Mouse (Mus musculus) lung, embryonic 16.5 days (tissue): ENCODE measurements at regions not wholly inside any gene's neighbourhood (a gene's known extent, or its start where the extent isn't known, plus 50 kb on each side); places are given as distances from the start of the nearest gene placed in this dataset.

Experiments used
- ATAC-seq: fragments of 200-750 bp; cut with Nextera tagmentation; 2 replicates; pipeline ENCODE4 v1.8.0; 2017; ENCODE audit warnings: low read depth, mild to moderate bottlenecking, moderate library complexity
- H3K27ac ChIP-seq: fragments of 300-500 bp; sonication (generic); 2 replicates; pipeline ENCODE4 v1.5.1; 2014; ENCODE audit warnings: mild to moderate bottlenecking, control low read depth, low read length
- H3K27me3 ChIP-seq: fragments of 300-500 bp; sonication (generic); 2 replicates; pipeline ENCODE4 v1.6.1; 2014; ENCODE audit warnings: low read depth, low read length, mixed read lengths; ENCODE audit not compliant: control insufficient read depth, insufficient read depth
- H3K36me3 ChIP-seq: fragments of 300-500 bp; sonication (generic); 2 replicates; pipeline ENCODE4 v1.6.1; 2014; ENCODE audit warnings: low read length; ENCODE audit not compliant: control insufficient read depth, insufficient read depth
- H3K4me1 ChIP-seq: fragments of 300-500 bp; sonication (generic); replicated peaks from 2 replicates; pipeline ENCODE4 v1.6.1; 2014; ENCODE audit warnings: low read length, mixed read lengths; ENCODE audit not compliant: control insufficient read depth, insufficient read depth
- H3K4me2 ChIP-seq: fragments of 300-500 bp; sonication (generic); 2 replicates; pipeline ENCODE4 v1.6.1; 2014; ENCODE audit warnings: low read depth, low read length, control low read depth
- H3K4me3 ChIP-seq: fragments of 300-500 bp; sonication (generic); 2 replicates; pipeline ENCODE4 v1.5.1; 2014; ENCODE audit warnings: mild to moderate bottlenecking, low read length, control low read depth
- H3K9ac ChIP-seq: fragments of 300-500 bp; sonication (generic); 2 replicates; pipeline ENCODE4 v1.6.1; 2014; ENCODE audit warnings: low read length, control low read depth
- H3K9me3 ChIP-seq: fragments of 300-500 bp; sonication (generic); 2 replicates; pipeline ENCODE4 v1.6.1; 2016; ENCODE audit warnings: low read length; ENCODE audit not compliant: control insufficient read depth
- WGBS: fragments of 180-500 bp; shearing (Covaris S2); extraction: QIAGEN DNeasy Blood & Tissue Kit; methylation state at CpG from one replicate; pipeline ENCODE4 v1.1.7; 2014; 5-methylcytosine and 5-hydroxymethylcytosine counted together

- H3K36me3 ChIP-seq, result no peaks in the 10 kb centered on the region
- H3K9ac ChIP-seq, result no peak overlapping the region
- no peaks in the 10 kb centered on the region for H3K4me1 ChIP-seq
- 47% methylated on average over 8 of the region's 8 CpGs for WGBS
- H3K9me3 ChIP-seq, result no peaks in the 10 kb centered on the region
- ATAC-seq, result no peak
- no peak overlapping the region for H3K27ac ChIP-seq
- H3K27me3 ChIP-seq, result no peaks in the 10 kb centered on the region
- no peak overlapping the region for H3K4me3 ChIP-seq
- no peak overlapping the region for H3K4me2 ChIP-seq
Observed at GRCm38 (mm10) chr19:15481605-15482004, 465.5 kb downstream of the Psat1 start.

DNA sequence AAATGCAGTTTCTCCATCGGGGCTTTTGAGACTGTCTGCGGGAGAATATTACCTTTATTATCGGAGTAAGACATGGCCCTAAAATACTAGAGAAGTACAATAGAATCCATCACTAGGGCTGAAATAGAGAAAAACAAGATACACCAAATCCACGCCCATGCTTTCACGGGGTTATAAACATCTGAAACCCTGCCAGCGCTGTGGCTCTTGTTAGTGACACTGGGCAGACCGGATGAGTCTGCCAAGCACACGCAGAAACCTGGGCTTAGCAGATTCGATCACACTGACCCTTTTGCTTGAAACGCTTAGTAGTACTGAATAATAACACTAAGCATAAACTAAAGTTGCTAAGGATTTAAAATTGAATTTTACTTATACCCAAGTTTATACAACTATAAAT is 477.6 kb downstream of the Psat1 start:
- Histone ChIP-seq H3K4me3 (no peak overlapping the region), H3K27me3 (no peaks in the 10 kb centered on the region), H3K27ac (no peak overlapping the region), H3K4me2 (no peak overlapping the region), H3K36me3 (no peaks in the 10 kb centered on the region), H3K4me1 (no peaks in the 10 kb centered on the region), H3K9me3 (no peaks in the 10 kb centered on the region), H3K9ac (no peak overlapping the region)
- 76% methylated on average over 10 of the region's 10 CpGs for WGBS
- no peak for ATAC-seq

- H3K36me3 ChIP-seq, result no peaks in the 10 kb centered on the region
- H3K27me3 ChIP-seq, result no peaks in the 10 kb centered on the region
- no peak for ATAC-seq
- H3K4me2 ChIP-seq, result no peak overlapping the region
- no peaks in the 10 kb centered on the region for H3K4me1 ChIP-seq
- H3K9me3 ChIP-seq, result no peaks in the 10 kb centered on the region
- no peak overlapping the region for H3K27ac ChIP-seq
- no peak overlapping the region for H3K9ac ChIP-seq
- WGBS, result 80% methylated on average over 8 of the region's 8 CpGs
- H3K4me3 ChIP-seq, result no peak overlapping the region
Observed at GRCm38 (mm10) chr19:15466713-15467112, 480.4 kb downstream of the Psat1 start.

DNA sequence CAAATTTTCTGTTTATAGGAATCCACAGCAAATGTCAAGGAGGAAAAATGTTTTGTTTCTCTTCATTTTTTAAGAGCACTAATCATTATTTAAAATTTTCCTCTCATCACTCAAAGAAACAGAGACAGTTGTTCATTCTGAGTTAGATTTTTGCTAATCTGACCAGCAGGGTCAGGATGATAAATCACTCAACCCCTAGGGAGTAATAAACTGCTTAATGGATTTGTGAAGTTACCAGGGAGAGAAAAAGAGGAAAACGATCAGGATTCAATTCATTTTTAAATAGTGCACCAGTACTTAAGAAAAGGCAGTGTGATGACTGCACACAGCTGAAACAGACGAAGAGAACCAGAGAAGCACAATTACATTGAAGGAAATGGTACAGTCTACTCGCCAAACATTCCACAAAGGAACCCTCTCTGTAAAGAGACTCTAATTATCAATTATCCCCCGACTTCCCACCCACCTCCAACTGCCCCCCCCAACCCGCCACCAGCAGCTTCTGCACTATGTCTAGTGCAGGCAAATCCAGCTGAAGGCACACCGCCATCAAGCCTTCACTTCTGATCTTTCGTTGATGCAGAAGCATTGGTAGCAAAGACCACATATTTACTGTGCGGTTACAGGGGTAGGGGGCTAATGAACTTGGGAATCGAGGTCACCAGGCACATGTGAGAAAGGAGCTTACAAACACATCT is 481.9 kb downstream of the Psat1 start:
- no peak for ATAC-seq
- Histone ChIP-seq H3K9me3 (no peaks in the 10 kb centered on the region), H3K27me3 (no peaks in the 10 kb centered on the region), H3K36me3 (no peaks in the 10 kb centered on the region), H3K4me3 (no peak overlapping the region), H3K4me1 (no peaks in the 10 kb centered on the region), H3K9ac (no peak overlapping the region), H3K4me2 (no peak overlapping the region), H3K27ac (no peak overlapping the region)
- 27% methylated on average over 9 of the region's 9 CpGs for whole genome bisulfite sequencing

GRCm38 (mm10) chr19:15457793-15458192 is 489.3 kb downstream of the Psat1 start:
- H3K4me3 ChIP-seq, result no peak overlapping the region
- no peak overlapping the region for H3K4me2 ChIP-seq
- no peaks in the 10 kb centered on the region for H3K9me3 ChIP-seq
- no peaks in the 10 kb centered on the region for H3K36me3 ChIP-seq
- no peak for ATAC-seq
- no peaks in the 10 kb centered on the region for H3K4me1 ChIP-seq
- H3K27me3 ChIP-seq, result no peaks in the 10 kb centered on the region
- no peak overlapping the region for H3K9ac ChIP-seq
- 43% methylated on average over 4 of the region's 4 CpGs for WGBS
- H3K27ac ChIP-seq, result no peak overlapping the region

DNA sequence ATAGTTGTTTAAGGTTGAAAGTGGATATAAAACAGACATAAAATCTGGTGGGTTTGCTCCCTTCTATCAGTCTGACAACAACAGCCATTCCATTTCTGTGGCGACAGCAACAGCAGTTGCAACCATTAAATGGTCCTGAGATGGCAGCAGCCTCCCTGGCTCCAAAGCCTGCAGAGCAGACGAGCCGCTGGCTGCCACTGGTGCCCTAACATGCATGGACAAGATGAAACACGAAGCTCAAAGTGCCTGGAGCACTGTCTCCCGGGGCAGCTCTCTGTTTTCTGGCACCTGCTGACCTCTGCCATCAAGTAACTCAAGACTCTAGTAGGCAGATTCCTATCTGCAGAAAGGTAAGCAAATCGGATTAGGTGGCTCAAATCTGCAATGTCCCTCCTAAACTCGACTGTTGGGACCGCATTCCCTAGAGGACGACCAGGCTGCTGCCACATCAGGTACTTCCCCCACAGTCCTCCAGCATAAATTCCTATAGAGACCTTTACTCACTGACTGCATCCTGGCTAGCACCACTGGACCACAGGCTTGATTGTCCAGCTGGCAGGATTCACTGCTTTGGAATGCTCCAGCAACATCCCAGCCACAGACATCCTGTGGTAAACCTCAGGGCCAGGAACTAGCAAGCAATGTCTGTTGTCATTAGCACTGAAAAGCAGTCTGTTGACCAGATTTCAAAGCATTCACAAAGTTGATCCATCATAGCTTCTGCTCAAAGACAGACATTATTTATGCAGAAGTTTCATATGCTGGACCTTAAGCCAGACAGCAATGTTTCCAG is 490.0 kb downstream of the Psat1 start:
- H3K4me1 ChIP-seq, result no peaks in the 10 kb centered on the region

GRCm38 (mm10) chr19:15448989-15449388 is 498.1 kb downstream of the Psat1 start:
- no peak for ATAC-seq

More for the DNA sequence above, 490.0 kb downstream of the Psat1 start:
- H3K9me3 ChIP-seq, result no peaks in the 10 kb centered on the region
- H3K27me3 ChIP-seq, result no peaks in the 10 kb centered on the region
- H3K9ac ChIP-seq, result no peak overlapping the region
- WGBS, result 32% methylated on average over 9 of the region's 9 CpGs
- H3K27ac ChIP-seq, result no peak overlapping the region
- H3K36me3 ChIP-seq, result no peaks in the 10 kb centered on the region
- ATAC-seq, result no peak
- H3K4me3 ChIP-seq, result no peak overlapping the region
- no peak overlapping the region for H3K4me2 ChIP-seq

GRCm38 (mm10) chr19:15431798-15432197 is 515.3 kb downstream of the Psat1 start:
- no peaks in the 10 kb centered on the region for H3K27me3 ChIP-seq
- H3K4me3 ChIP-seq, result no peak overlapping the region
- H3K36me3 ChIP-seq, result no peaks in the 10 kb centered on the region
- H3K9me3 ChIP-seq, result no peaks in the 10 kb centered on the region
- 76% methylated on average over 5 of the region's 5 CpGs for WGBS
- no peak for ATAC-seq
- no peak overlapping the region for H3K4me2 ChIP-seq
- H3K27ac ChIP-seq, result no peak overlapping the region
- H3K4me1 ChIP-seq, result no peaks in the 10 kb centered on the region
- no peak overlapping the region for H3K9ac ChIP-seq

More at GRCm38 (mm10) chr19:15448989-15449388, 498.1 kb downstream of the Psat1 start:
- Histone ChIP-seq H3K4me2 (no peak overlapping the region), H3K4me3 (no peak overlapping the region), H3K27me3 (no peaks in the 10 kb centered on the region), H3K36me3 (no peaks in the 10 kb centered on the region), H3K9ac (no peak overlapping the region), H3K27ac (no peak overlapping the region), H3K4me1 (no peaks in the 10 kb centered on the region), H3K9me3 (no peaks in the 10 kb centered on the region)
- WGBS, result 20% methylated on average over 5 of the region's 5 CpGs

GRCm38 (mm10) chr19:15421311-15421710 is 525.8 kb downstream of the Psat1 start:
- Histone ChIP-seq H3K9ac (no peak overlapping the region), H3K4me2 (no peak overlapping the region), H3K9me3 (no peaks in the 10 kb centered on the region), H3K4me1 (no peaks in the 10 kb centered on the region), H3K36me3 (no peaks in the 10 kb centered on the region), H3K4me3 (no peak overlapping the region), H3K27me3 (no peaks in the 10 kb centered on the region), H3K27ac (no peak overlapping the region)
- no peak for ATAC-seq
- 40% methylated on average over 3 of the region's 3 CpGs for WGBS
